Mouse (Mus musculus) left cerebral cortex, postnatal 10 days (tissue): ENCODE measurements around the gene Tll2. TPM values are rescaled to one million over a fixed set of nuclear protein-coding genes. Genes with fewer than 3 reads are reported as not detected.

Experiments
- DNase-seq, 2 experiments: peaks; one replicate each; pipeline ENCODE4 v3.0.0; 2021 to 2022; ENCODE audit warnings: low spot score in 2 of 2, mixed read lengths in 1 of 2; ENCODE audit errors: extremely low spot score in 1 of 2
- intact Hi-C: fragments of 180-260 bp; cut with DNase I; formaldehyde crosslinking; loops from one replicate; pipeline ENCODE4 v1.15.1; 2025
- total RNA-seq, 2 experiments: library from RNA; stranded (reverse); gene quantifications; 2 replicates each; pipeline ENCODE4 v1.2.3; 2021

Tll2 gene
- total RNA-seq, 2 experiments from 2014 or later: 2.0 to 2.2 TPM

GRCm38 (mm10) chr19:41107530-41107929, 99.1 kb downstream of the Tll2 start:
- intact Hi-C loops: loop anchor here (5.0 kb wide), 1 partner anchor 95 kb away; no protein-coding TSS in a partner anchor

DNA sequence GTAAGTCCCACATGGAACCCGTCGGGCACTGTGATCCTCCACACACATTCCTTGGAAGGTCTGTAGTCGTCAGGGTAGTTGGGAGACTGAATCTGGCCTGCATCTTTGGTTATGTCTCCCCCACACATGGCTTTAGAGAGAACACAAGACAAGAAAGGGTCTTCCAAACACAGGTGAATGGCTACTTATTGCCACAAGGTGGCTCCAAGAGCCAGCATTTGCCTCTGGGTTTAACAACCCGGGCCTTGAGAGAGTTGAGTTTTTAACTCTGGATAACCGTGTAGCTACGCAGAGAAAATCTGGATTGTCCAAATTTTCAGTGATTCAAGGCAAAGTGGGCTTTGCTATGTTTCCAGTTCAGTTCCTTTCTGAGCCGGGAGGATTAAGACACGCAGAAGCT, 101.7 kb downstream of the Tll2 start:
- intact Hi-C loops: loop anchor here (5.0 kb wide), 2 partner anchors 97 to 142 kb away; no protein-coding TSS in a partner anchor
- DNase-seq: peak in 1 of 2 experiments; percentile 56

More at GRCm38 (mm10) chr19:41107530-41107929, 99.1 kb downstream of the Tll2 start:
- no peak for DNase-seq

DNA sequence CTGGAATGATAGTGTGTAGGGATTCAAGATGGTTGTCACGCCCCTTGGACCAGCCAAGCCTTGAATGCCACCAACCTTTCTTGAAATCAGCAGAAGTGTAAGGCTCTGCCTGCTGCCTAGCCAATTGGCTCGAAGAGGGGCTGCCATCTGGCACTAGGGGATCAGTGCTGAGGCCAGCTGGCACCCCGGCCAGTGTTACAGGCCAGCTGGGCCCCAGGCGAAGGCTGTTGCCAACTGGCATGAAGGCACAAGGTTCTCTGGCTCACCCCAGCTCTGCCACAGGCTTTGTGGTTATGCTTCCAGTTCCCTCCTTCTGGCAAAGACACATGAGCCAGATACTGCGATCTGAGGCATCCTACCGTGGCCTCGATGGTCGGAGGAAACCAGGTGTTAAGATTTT, 105.2 kb downstream of the Tll2 start:
- DNase-seq: peak; percentile 67
- intact Hi-C loops: loop anchor here (5.0 kb wide), 1 partner anchor 146 kb away; no protein-coding TSS in a partner anchor

DNA sequence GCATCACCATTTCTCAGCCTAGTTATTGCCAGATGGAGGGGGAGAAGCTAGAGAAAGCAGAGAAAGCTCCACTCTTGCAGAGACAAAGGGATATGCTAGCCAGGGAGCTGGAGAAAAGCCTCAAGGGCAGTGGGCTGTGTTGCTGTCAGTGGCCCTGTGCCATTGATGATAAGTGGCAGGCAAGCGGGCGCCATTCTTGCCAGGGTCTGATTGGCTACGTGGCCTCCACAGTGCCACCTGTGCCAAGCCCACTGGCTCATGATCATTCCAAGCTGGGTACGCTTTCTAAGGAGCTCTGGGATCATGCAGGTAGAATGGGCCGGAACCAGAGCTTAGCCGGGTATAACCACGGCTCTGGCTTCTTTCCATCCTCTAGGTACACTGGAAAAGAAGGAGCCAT, 105.8 kb downstream of the Tll2 start:
- intact Hi-C loops: loop anchor here (5.0 kb wide), 1 partner anchor 146 kb away; no protein-coding TSS in a partner anchor
- DNase-seq: no peak

DNA sequence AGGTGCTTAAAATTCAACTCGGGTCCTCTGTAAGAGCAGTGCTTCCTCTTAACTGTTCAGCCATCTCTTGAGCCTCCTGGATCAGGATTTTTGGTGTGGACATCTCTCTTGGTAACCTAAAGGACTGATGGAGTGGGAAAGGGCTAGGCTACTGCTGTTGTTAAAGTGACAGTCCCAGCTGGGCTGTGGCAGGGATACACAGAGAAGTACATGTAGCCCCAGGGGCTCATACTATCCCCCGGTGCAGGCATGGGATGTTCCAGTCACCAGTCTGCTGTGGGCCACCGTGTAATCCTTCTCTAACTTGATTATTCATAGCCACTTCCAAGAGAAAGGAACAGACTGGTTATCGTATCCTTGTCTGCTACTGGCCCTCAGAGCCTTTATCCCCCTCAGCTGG, 109.6 kb downstream of the Tll2 start:
- DNase-seq: no peak
- intact Hi-C loops: no loop called here

- DNase-seq: no peak
- intact Hi-C loops: loop anchor here (5.0 kb wide), 2 partner anchors 385 to 670 kb away; no protein-coding TSS in a partner anchor
These were observed 114.7 kb downstream of the Tll2 start for GRCm38 (mm10) chr19:41091901-41092300.

- intact Hi-C loops: loop anchor here (5.0 kb wide), 2 partner anchors 387 to 672 kb away; no protein-coding TSS in a partner anchor
- peak; percentile 45 to 72 for DNase-seq
These were observed 116.8 kb downstream of the Tll2 start for GRCm38 (mm10) chr19:41089833-41090232.

DNA sequence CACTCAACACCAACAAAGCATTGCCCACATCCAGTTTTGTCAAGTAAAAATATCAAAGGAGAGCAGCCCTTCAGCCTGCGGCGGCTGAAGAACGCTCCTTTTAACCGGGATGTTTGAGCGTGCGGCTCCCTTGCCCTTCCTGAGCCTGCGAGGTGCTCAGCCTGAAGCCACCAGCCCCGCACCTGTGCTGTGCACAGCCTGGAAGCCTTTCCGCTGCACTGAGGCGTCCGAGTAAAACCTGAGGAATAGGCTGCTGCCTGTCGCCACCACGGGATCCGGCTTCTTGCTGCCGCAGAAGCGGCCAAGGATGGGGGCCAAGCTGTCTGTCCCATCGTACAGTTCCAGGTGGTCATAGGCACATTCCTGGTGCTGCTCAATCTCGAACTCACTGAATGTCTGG, 118.1 kb downstream of the Tll2 start:
- DNase-seq: no peak
- intact Hi-C loops: no loop called here

- intact Hi-C loops: no loop called here
- no peak for DNase-seq
These were observed 118.7 kb downstream of the Tll2 start for GRCm38 (mm10) chr19:41087901-41088300.

DNA sequence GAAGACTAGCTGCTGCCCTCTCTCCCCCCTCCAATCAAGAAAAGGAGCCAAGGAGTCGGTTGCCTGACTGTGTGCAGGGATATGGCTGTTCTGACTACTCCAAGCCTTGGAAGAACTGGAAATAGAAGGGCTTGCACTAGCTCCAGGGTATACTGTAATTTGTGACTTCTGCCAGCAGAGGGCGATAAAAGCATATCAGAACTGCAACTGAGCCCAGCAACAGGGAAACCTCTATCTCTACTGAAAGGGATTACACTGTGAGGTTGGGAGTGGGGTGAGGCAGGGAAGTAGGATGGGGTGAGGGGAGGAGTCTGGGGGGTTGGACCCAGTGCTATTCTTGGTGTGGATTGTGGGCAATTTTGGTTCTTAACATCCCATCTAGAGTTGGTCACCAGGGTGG, 119.9 kb downstream of the Tll2 start:
- DNase-seq: peak; percentile 75 to 82
- intact Hi-C loops: no loop called here

- no peak for DNase-seq
- intact Hi-C loops: no loop called here
These were observed 120.3 kb downstream of the Tll2 start for GRCm38 (mm10) chr19:41086289-41086688.

GRCm38 (mm10) chr19:41083646-41084045, 123.0 kb downstream of the Tll2 start:
- intact Hi-C loops: no loop called here
- DNase-seq: no peak

- intact Hi-C loops: no loop called here
- no peak for DNase-seq
These were observed 125.0 kb downstream of the Tll2 start for GRCm38 (mm10) chr19:41081589-41081988.

- DNase-seq: no peak
- intact Hi-C loops: no loop called here
These were observed 129.7 kb downstream of the Tll2 start, which contains the start of gene Opalin for GRCm38 (mm10) chr19:41076906-41077305. Gene Opalin, minus strand, starts transcription at chr19:41077113.

DNA sequence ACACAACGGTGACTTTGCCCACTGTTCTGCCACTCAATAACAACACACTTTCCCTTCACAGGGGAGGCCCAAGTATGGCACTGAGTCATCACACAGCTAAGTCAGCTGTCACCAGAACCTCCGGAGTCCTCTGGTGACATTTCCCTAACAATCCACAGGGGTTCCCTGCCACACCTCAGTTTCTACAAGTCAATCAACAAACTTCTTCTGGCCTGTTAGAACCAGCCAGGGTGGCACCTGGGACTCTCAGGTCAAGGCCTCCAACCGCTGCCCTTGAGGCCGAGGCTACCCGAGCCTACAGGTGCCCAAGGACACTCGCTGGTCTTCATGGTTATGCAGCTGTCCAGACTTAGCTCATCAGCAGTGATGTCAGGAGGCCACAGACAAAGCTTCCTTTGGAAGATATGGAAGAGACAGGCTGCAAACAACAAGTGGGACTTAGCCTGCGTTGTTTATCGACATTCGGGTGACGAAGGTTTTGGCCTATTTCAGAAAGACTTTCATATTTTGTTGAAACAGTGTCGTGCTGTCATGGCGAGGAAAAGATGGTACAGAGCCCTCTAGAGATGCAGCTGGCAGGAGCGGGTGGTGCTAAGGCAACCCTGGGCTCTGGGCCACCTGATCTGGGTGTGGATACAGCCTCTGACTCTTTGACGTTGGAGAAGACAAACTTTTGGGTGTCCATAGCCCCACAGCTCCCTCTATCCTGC, 132.7 kb downstream of the Tll2 start:
- intact Hi-C loops: no loop called here
- DNase-seq: no peak

DNA sequence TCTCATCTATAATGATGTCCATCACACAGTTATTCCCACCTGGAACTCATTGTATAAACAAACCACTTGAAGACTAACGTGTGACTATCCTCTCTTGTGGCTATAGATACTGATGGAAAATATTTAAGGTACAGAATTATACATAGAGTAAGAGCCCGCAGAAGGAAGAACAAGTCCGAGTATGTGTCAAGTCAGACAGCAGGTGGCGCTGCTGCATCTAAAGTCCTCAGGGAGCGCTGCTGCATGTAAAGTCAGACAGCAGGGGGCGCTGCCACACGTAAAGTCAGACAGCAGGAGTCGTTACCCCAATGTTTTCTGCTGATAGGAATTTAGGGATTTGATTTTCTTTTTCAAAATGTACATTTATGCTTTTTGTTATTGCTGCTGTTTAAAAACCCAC, 135.1 kb downstream of the Tll2 start:
- intact Hi-C loops: no loop called here

DNA sequence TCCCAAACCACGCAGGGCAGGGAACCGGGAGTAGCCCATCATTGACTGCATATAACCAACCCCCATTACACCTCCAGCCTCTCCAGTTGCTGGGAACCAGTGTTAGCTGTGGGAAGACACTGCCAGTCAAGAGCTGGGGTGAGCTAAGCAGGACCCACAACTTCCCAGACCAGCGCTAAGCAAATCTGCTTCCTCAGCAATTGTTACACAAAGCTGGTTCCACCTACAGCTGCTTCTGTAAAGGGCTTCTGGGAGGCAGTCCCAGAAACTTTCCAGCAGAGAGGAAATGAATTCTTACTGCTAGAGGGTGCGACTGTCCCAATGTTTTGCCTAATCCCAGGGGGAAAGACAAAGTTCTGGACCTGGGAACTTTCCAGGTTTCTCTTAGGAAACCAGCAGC, 151.9 kb downstream of the Tll2 start:
- intact Hi-C loops: no loop called here
- DNase-seq: no peak

More for the DNA sequence above, 135.1 kb downstream of the Tll2 start:
- peak; percentile 80 to 91 for DNase-seq

DNA sequence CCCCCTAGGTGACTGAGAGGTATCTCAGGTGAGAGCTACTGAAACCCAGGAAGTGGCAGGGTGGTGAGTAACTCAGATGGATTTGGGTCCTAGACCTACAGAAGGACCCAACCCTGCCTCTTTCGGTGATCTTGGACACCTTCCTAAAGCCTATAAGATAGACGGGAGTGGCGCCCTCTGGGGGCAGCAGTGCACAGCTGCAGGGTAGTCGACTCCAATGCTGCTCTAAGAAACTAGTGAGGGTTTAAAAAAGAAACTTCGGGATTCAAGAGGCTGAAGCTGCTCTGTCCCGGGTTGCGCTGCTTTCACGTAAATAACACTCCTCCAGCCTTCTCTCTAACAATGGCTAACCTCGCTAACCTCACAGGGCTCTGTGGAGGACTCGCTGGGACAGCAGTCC, 153.1 kb downstream of the Tll2 start:
- no peak for DNase-seq
- intact Hi-C loops: no loop called here

GRCm38 (mm10) chr19:41052247-41052646, 154.4 kb downstream of the Tll2 start:
- no peak for DNase-seq
- intact Hi-C loops: no loop called here

DNA sequence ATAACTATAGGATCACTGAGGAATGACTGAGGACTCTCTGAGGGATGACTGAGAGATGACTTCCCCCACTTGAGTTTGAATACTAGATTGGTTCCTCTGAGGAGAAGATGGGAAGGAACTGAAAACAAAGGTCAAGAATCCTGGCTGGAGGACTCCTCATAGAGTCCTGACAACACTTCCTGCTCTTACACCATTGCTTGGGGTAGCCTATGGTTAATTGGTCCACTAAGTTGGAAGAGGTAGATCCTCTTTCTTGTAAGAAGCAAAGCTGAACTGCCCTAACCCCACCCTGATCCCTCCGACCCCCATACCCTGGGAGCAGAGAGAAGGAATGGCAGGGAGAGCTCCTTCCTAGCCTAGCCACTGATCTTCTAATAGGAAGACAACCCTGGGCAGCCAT, 154.9 kb downstream of the Tll2 start:
- intact Hi-C loops: no loop called here
- DNase-seq: no peak

- intact Hi-C loops: no loop called here
- DNase-seq: no peak
These were observed 158.5 kb downstream of the Tll2 start for GRCm38 (mm10) chr19:41048187-41048559.
